Mouse (Mus musculus) mature B cell (primary cell): ENCODE results near the gene Apoe.

Experiments used
- in situ Hi-C: fragments of 300-500 bp; cut with MboI; formaldehyde crosslinking; loops from 2 replicates; pipeline ENCODE4 v1.14.3; 2019

Apoe gene

GRCm38 (mm10) chr7:19716055-19716682 lies 17.2 kb upstream of the Apoe start:
- in situ Hi-C loops: loop anchor here (10.0 kb wide), 1 partner anchor 111 kb away; the partner anchor contains the start of gene Clasrp

GRCm38 (mm10) chr7:19715239-19716054 lies 16.5 kb upstream of the Apoe start, which contains the start of gene Tomm40:
Tomm40 (minus strand) TSS chr7:19715438.
- in situ Hi-C loops: loop anchor here (10.0 kb wide), 1 partner anchor 111 kb away; the partner anchor contains the start of gene Clasrp

GRCm38 (mm10) chr7:19714836-19715235 lies 15.8 kb upstream of the Apoe start:
- in situ Hi-C loops: loop anchor here (5.0 to 10.0 kb wide), 2 partner anchors 48 to 110 kb away; partner anchors contain the start of genes Clasrp and Clptm1

- in situ Hi-C loops: loop anchor here (5.0 to 10.0 kb wide), 2 partner anchors 46 to 109 kb away; partner anchors contain the start of genes Clasrp and Clptm1
These were observed 14.6 kb upstream of the Apoe start for GRCm38 (mm10) chr7:19713598-19713997.

- in situ Hi-C loops: loop anchor here (5.0 to 10.0 kb wide), 2 partner anchors 46 to 108 kb away; partner anchors contain the start of genes Clasrp and Clptm1
These were observed 14.2 kb upstream of the Apoe start for GRCm38 (mm10) chr7:19713196-19713595.

GRCm38 (mm10) chr7:19712414-19712813 lies 13.4 kb upstream of the Apoe start:
- in situ Hi-C loops: loop anchor here (5.0 to 10.0 kb wide), 2 partner anchors 45 to 108 kb away; partner anchors contain the start of genes Clasrp and Clptm1

- in situ Hi-C loops: loop anchor here (5.0 to 10.0 kb wide), 2 partner anchors 43 to 106 kb away; partner anchors contain the start of genes Clasrp and Clptm1
These were observed 11.7 kb upstream of the Apoe start for GRCm38 (mm10) chr7:19710650-19711049.

GRCm38 (mm10) chr7:19705271-19705670 lies 6.3 kb upstream of the Apoe start:
- in situ Hi-C loops: no loop called here

- in situ Hi-C loops: no loop called here
These were observed 5.5 kb upstream of the Apoe start for GRCm38 (mm10) chr7:19704475-19704874.

GRCm38 (mm10) chr7:19702859-19703555 lies 4.0 kb upstream of the Apoe start:
- in situ Hi-C loops: no loop called here

- in situ Hi-C loops: no loop called here
These were observed 2.2 kb upstream of the Apoe start for GRCm38 (mm10) chr7:19701069-19701761.

GRCm38 (mm10) chr7:19700299-19701068 lies 1.5 kb upstream of the Apoe start:
- in situ Hi-C loops: no loop called here

- in situ Hi-C loops: no loop called here
These were observed 800 bp upstream of the Apoe start for GRCm38 (mm10) chr7:19699827-19700148.

GRCm38 (mm10) chr7:19697949-19698906 lies 760 bp downstream of the Apoe start:
- in situ Hi-C loops: no loop called here

GRCm38 (mm10) chr7:19696336-19696873 lies 2.6 kb downstream of the Apoe start:
- in situ Hi-C loops: no loop called here

GRCm38 (mm10) chr7:19695881-19696280 lies 3.1 kb downstream of the Apoe start:
- in situ Hi-C loops: no loop called here

- in situ Hi-C loops: no loop called here
These were observed 3.8 kb downstream of the Apoe start for GRCm38 (mm10) chr7:19695213-19695594.

- in situ Hi-C loops: no loop called here
These were observed 4.4 kb downstream of the Apoe start for GRCm38 (mm10) chr7:19694336-19695212.
